Mouse (Mus musculus) embryonic fibroblast, embryonic 13.5 days (primary cell): ENCODE measurements at regions not wholly inside any gene's neighbourhood (a gene's known extent, or its start where the extent isn't known, plus 50 kb on each side); places are given as distances from the start of the nearest gene placed in this dataset.

Source experiments
- CTCF ChIP-seq: IDR thresholded peaks from 2 replicates; pipeline ENCODE4 v1.5.1; 2011; ENCODE audit warnings: mild to moderate bottlenecking, control low read depth, low read length, moderate library complexity, borderline replicate concordance; ENCODE audit not compliant: insufficient read depth
- POLR2A ChIP-seq: IDR thresholded peaks from 2 replicates; pipeline ENCODE4 v1.6.1; 2011; ENCODE audit warnings: low read depth, mild to moderate bottlenecking, control low read depth, low read length, moderate library complexity

- TF ChIP-seq CTCF (no peak), POLR2A (no peak)
These were observed 463.5 kb downstream of the Efna5 start for GRCm38 (mm10) chr17:62417584-62417983.
